ENCODE assay signal across 11 mouse cellular contexts in genomic region chr6:141091781-141092140, GRCm38 (mm10).
DNase-seq lines count a peak whose midpoint lies in the region; ATAC-seq lines count a peak whose summit lies in the region.
"Had no signal": no experiment of that assay in that cellular context is flagged by ENCODE, and none has a peak within 500 bp of the region (broad histone marks: within the 10 kb centered on the region; RNA-seq: fewer than 3 reads in every experiment).

No protein-coding gene starts in this region.

- H3K9me3 ChIP-seq in hindbrain, embryonic 14.5 days (ENCODE audit: control insufficient read depth, low read length): no peaks in the 10 kb centered on the region
- H3K9me3 ChIP-seq in hindbrain, embryonic 11.5 days (ENCODE audit: control insufficient read depth, low read length): no peaks in the 10 kb centered on the region
- no peaks in the 10 kb centered on the region for H3K9me3 ChIP-seq in midbrain, embryonic 16.5 days (replicated peaks; ENCODE audit: control insufficient read depth, low read length, poor library complexity, severe bottlenecking)
- no peaks in the 10 kb centered on the region for H3K9me3 ChIP-seq in midbrain, embryonic 10.5 days (replicated peaks)

- H3K27ac ChIP-seq in hindbrain, embryonic 14.5 days: no peak overlapping the region
- H3K27ac ChIP-seq in hindbrain, embryonic 11.5 days (ENCODE audit: low read depth, low read length): no peak overlapping the region
- H3K27ac ChIP-seq in midbrain, embryonic 16.5 days (ENCODE audit: low read length): peak overlapping the region; percentile 13; the same call in 1 of the 2 replicates
- H3K27ac ChIP-seq in midbrain, embryonic 10.5 days (replicated peaks): no peak overlapping the region
- H3K27ac ChIP-seq: macrophage had no signal

- no peaks in the 10 kb centered on the region for H3K36me3 ChIP-seq in hindbrain, embryonic 14.5 days (replicated peaks; ENCODE audit: control insufficient read depth, insufficient read depth)
- H3K36me3 ChIP-seq in hindbrain, embryonic 11.5 days (ENCODE audit: control insufficient read depth, insufficient read depth, low read length): no peaks in the 10 kb centered on the region
- no peaks in the 10 kb centered on the region for H3K36me3 ChIP-seq in midbrain, embryonic 16.5 days (ENCODE audit: control insufficient read depth, insufficient read depth, low read length)
- no peaks in the 10 kb centered on the region for H3K36me3 ChIP-seq in midbrain, embryonic 10.5 days

- H3K4me3 ChIP-seq in hindbrain, embryonic 14.5 days (replicated peaks; ENCODE audit: low read length): no peak overlapping the region
- no peak overlapping the region for H3K4me3 ChIP-seq in hindbrain, embryonic 11.5 days (ENCODE audit: low read depth, low read length)
- no peak overlapping the region for H3K4me3 ChIP-seq in midbrain, embryonic 16.5 days (ENCODE audit: low read depth, low read length)
- no peak overlapping the region for H3K4me3 ChIP-seq in midbrain, embryonic 10.5 days

- WGBS in hindbrain, embryonic 14.5 days: 86% methylated on average over 6 of the region's 6 CpGs
- WGBS in hindbrain, embryonic 11.5 days: 77% methylated on average over 6 of the region's 6 CpGs
- WGBS in midbrain, embryonic 16.5 days: 87% methylated on average over 6 of the region's 6 CpGs
- WGBS in midbrain, embryonic 10.5 days: 93% methylated on average over 6 of the region's 6 CpGs

- no peaks in the 10 kb centered on the region for H3K4me1 ChIP-seq in hindbrain, embryonic 14.5 days (replicated peaks; ENCODE audit: control insufficient read depth, insufficient read depth, low read length)
- H3K4me1 ChIP-seq in hindbrain, embryonic 11.5 days (replicated peaks; ENCODE audit: control insufficient read depth, insufficient read depth, low read length): no peaks in the 10 kb centered on the region
- H3K4me1 ChIP-seq in midbrain, embryonic 16.5 days (ENCODE audit: control insufficient read depth, insufficient read depth, low read length): no peaks in the 10 kb centered on the region
- no peaks in the 10 kb centered on the region for H3K4me1 ChIP-seq in midbrain, embryonic 10.5 days

- H3K9ac ChIP-seq in hindbrain, embryonic 14.5 days: no peak overlapping the region
- no peak overlapping the region for H3K9ac ChIP-seq in hindbrain, embryonic 11.5 days (ENCODE audit: low read depth, low read length)
- H3K9ac ChIP-seq in midbrain, embryonic 16.5 days (ENCODE audit: low read depth, low read length): no peak overlapping the region

- no peak overlapping the region for H3K4me2 ChIP-seq in hindbrain, embryonic 14.5 days (replicated peaks)
- H3K4me2 ChIP-seq in hindbrain, embryonic 11.5 days (replicated peaks; ENCODE audit: low read depth, low read length): no peak overlapping the region
- H3K4me2 ChIP-seq in midbrain, embryonic 16.5 days (ENCODE audit: low read length): no peak overlapping the region

- ATAC-seq in hindbrain, embryonic 14.5 days (ENCODE audit: low FRiP score): peak; percentile 19; the same call in 1 of the 2 replicates
- ATAC-seq in hindbrain, embryonic 11.5 days (ENCODE audit: low FRiP score): no peak
- ATAC-seq in midbrain, embryonic 16.5 days: peak; percentile 39; the same call in 1 of the 2 replicates
- no peak for ATAC-seq in frontal cortex, adult (ENCODE audit: low TSS enrichment)

- DNase-seq in hindbrain, embryonic 14.5 days (ENCODE audit: low spot score): no peak
- no peak for DNase-seq in hindbrain, embryonic 11.5 days (ENCODE audit: low spot score)
- no peak for DNase-seq in midbrain, embryonic 10.5 days (ENCODE audit: low spot score)
- DNase-seq in heart, postnatal 4 days: peak; percentile 4
- no peak for DNase-seq in urinary bladder, adult 2 months (ENCODE audit: low spot score)
- DNase-seq: adrenal gland, postnatal 36 days; cerebellum, adult 11-12 months; thymus, postnatal 25 days had no signal

- H3K27me3 ChIP-seq in hindbrain, embryonic 14.5 days (ENCODE audit: control insufficient read depth, insufficient read depth, low read length): no peaks in the 10 kb centered on the region
- no peaks in the 10 kb centered on the region for H3K27me3 ChIP-seq in hindbrain, embryonic 11.5 days (ENCODE audit: control insufficient read depth, insufficient read depth, low read length)
- no peaks in the 10 kb centered on the region for H3K27me3 ChIP-seq in midbrain, embryonic 16.5 days (ENCODE audit: control insufficient read depth, insufficient read depth, low read depth, low read length)
- H3K27me3 ChIP-seq in midbrain, embryonic 10.5 days (ENCODE audit: low read depth, poor library complexity, severe bottlenecking): no peaks in the 10 kb centered on the region

Comparison
In these comparisons a context has a peak if more than half of its experiments do, and no peak if none do; other contexts are left out.
1. ATAC-seq: peak in hindbrain, embryonic 14.5 days (single experiment) and midbrain, embryonic 16.5 days (single experiment); none in hindbrain, embryonic 11.5 days (single experiment) and frontal cortex, adult (single experiment).